Mouse (Mus musculus): Measurements from ENCODE around the gene Plvap.

DNA sequence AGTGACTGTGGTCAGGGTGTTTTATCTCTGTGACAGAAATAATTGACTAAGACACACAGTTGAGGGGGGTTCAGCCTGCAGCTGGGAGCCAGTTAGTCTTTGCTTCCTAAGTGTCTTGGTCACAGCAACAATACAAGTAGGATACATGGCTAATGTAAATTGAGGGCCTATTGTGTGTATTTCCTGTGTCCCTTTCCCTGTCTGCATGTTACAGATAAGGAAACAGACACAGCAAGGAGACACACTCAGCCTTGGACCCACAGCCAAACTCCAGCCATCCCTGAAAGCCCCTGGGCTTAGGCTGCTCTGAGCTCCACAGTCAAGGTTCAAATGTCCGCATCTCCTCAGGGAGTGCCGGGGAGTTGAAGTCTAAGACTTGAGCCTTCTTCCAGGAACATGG, 43.1 kb upstream of the Plvap start:
- TF ChIP-seq CTCF (IDR thresholded peaks at IDR 0.05; ENCODE audit: extremely low read depth, insufficient read depth, low read length) (no peak), POLR2A (IDR thresholded peaks at IDR 0.05; ENCODE audit: extremely low read depth, insufficient read depth, low read length) (no peak)

Measured in cortical plate, adult 2 months (tissue).